Mouse (Mus musculus): ENCODE results near the gene Apc2. TPM values are rescaled to one million over a fixed set of nuclear protein-coding genes. Genes with fewer than 3 reads are reported as not detected.
A peak's percentile ranks its signal among the peaks of the same experiment; 100 is the strongest.

The Apc2 gene
- total and polyA plus RNA-seq, 3 experiments, result 0.07 to 0.13 TPM; not detected in 1

- Histone ChIP-seq H3K4me1 (ENCODE audit: control insufficient read depth in 1 of 2, insufficient read depth in 2 of 2) (peaks cover 0 to 15% of the 10 kb centered on the region in 2 experiments; a peak in 3 of 4 replicates), H3K9me3 (replicated peaks; ENCODE audit: low read length) (no peaks in the 10 kb centered on the region), H3K79me2 (replicated peaks; ENCODE audit: control insufficient read depth, extremely low read depth, insufficient read depth, poor library complexity, severe bottlenecking) (no peaks in the 10 kb centered on the region), H3K27me3 (replicated peaks) (peaks cover 66% of the 10 kb centered on the region), H3K4me3 (replicated peaks in 1 of 3; ENCODE audit: low read depth in 2 of 3, low read length in 2 of 3, poor library complexity in 1 of 3) (no peak overlapping the region), H3K4me2 (ENCODE audit: insufficient read depth, low read depth, poor library complexity, severe bottlenecking) (no peak overlapping the region), H3K27ac (ENCODE audit: insufficient read depth, low read depth) (no peak overlapping the region), H3K9ac (ENCODE audit: insufficient read depth, low read depth) (no peak overlapping the region), H3K36me3 (replicated peaks in 1 of 2; ENCODE audit: control insufficient read depth in 1 of 2, insufficient read depth in 1 of 2, low read length in 1 of 2) (no peaks in the 10 kb centered on the region)
- dilution Hi-C loops (cut with MboI; ENCODE audit: extremely low pct_ligation_motif_present, extremely low pct_unique_long_range_greater_than_20kb, low sequenced_read_pairs), result no loop called here
- TF ChIP-seq ELF1 (IDR thresholded peaks at IDR 0.05; ENCODE audit: low read depth, low read length) (no peak), CHD2 (IDR thresholded peaks at IDR 0.05; ENCODE audit: low read length) (no peak), JUND (conservative IDR thresholded peaks at IDR 0.05; ENCODE audit: low read depth, low read length) (no peak), RCOR1 (conservative IDR thresholded peaks at IDR 0.05; ENCODE audit: low read depth, low read length) (no peak), CTCF (conservative IDR thresholded peaks at IDR 0.05 in 1 of 2, IDR thresholded peaks at IDR 0.05 in 1 of 2; ENCODE audit: low read depth in 2 of 2, low read length in 2 of 2) (peak in 1 of 2 experiments; percentile 22; a peak in 1 of 4 replicates)
- in situ Hi-C loops (cut with MboI; ENCODE audit: low pct_ligation_motif_present, low pct_unique_long_range_greater_than_20kb, low sequenced_read_pairs), result no loop called here
- no peak for DNase-seq (ENCODE audit: extremely low read depth)
Observed at GRCm38 (mm10) chr10:80301256-80302081, 5.7 kb downstream of the Apc2 start.

- TF ChIP-seq CHD2 (IDR thresholded peaks at IDR 0.05; ENCODE audit: low read length) (no peak), ZNF384 (IDR thresholded peaks at IDR 0.05; ENCODE audit: low read depth, low read length) (no peak), JUN (IDR thresholded peaks at IDR 0.05; ENCODE audit: insufficient read depth, low read depth, low read length) (no peak), POLR2AphosphoS2 (IDR thresholded peaks at IDR 0.05; ENCODE audit: low read depth, low read length) (no peak), RCOR1 (conservative IDR thresholded peaks at IDR 0.05; ENCODE audit: low read depth, low read length) (no peak), MAX (IDR thresholded peaks at IDR 0.05; ENCODE audit: low read length) (no peak), TBP (conservative IDR thresholded peaks at IDR 0.05; ENCODE audit: low read depth, low read length) (no peak)
- no peak for DNase-seq (ENCODE audit: extremely low read depth)
- in situ Hi-C loops (cut with MboI; ENCODE audit: low pct_ligation_motif_present, low pct_unique_long_range_greater_than_20kb, low sequenced_read_pairs) (no loop called here), dilution Hi-C loops (cut with MboI; ENCODE audit: extremely low pct_ligation_motif_present, extremely low pct_unique_long_range_greater_than_20kb, low sequenced_read_pairs) (no loop called here)
- Histone ChIP-seq H3K27ac (ENCODE audit: insufficient read depth, low read depth) (no peak overlapping the region), H3K4me3 (replicated peaks in 1 of 3; ENCODE audit: low read depth in 2 of 3, low read length in 2 of 3, poor library complexity in 1 of 3) (no peak overlapping the region), H3K36me3 (replicated peaks in 1 of 2; ENCODE audit: control insufficient read depth in 1 of 2, insufficient read depth in 1 of 2, low read length in 1 of 2) (no peaks in the 10 kb centered on the region), H3K79me2 (replicated peaks; ENCODE audit: control insufficient read depth, extremely low read depth, insufficient read depth, poor library complexity, severe bottlenecking) (no peaks in the 10 kb centered on the region), H3K4me2 (ENCODE audit: insufficient read depth, low read depth, poor library complexity, severe bottlenecking) (peak overlapping the region; percentile 30; the same call in 1 of the 2 replicates), H3K9me3 (replicated peaks; ENCODE audit: low read length) (no peaks in the 10 kb centered on the region), H3K4me1 (ENCODE audit: control insufficient read depth in 1 of 2, insufficient read depth in 2 of 2) (peaks cover 0 to 10% of the 10 kb centered on the region in 2 experiments; a peak in 3 of 4 replicates), H3K27me3 (replicated peaks) (peaks cover 71% of the 10 kb centered on the region), H3K9ac (ENCODE audit: insufficient read depth, low read depth) (no peak overlapping the region)
Observed at GRCm38 (mm10) chr10:80302082-80302355, 6.2 kb downstream of the Apc2 start.

GRCm38 (mm10) chr10:80302471-80302881 lies 6.7 kb downstream of the Apc2 start:
- TF ChIP-seq RCOR1 (conservative IDR thresholded peaks at IDR 0.05; ENCODE audit: low read depth, low read length) (no peak), CTCF (conservative IDR thresholded peaks at IDR 0.05 in 1 of 2, IDR thresholded peaks at IDR 0.05 in 1 of 2; ENCODE audit: low read depth in 2 of 2, low read length in 2 of 2) (no peak), POLR2A (IDR thresholded peaks at IDR 0.05; ENCODE audit: low read depth, low read length) (no peak), RAD21 (IDR thresholded peaks at IDR 0.05; ENCODE audit: low read depth, low read length) (no peak), POLR2AphosphoS2 (IDR thresholded peaks at IDR 0.05; ENCODE audit: low read depth, low read length) (no peak), CHD2 (IDR thresholded peaks at IDR 0.05; ENCODE audit: low read length) (no peak), ETS1 (conservative IDR thresholded peaks at IDR 0.05; ENCODE audit: low read depth, low read length) (no peak), E2F4 (IDR thresholded peaks at IDR 0.05; ENCODE audit: insufficient replicate concordance, low read depth, low read length) (no peak), TCF12 (IDR thresholded peaks at IDR 0.05; ENCODE audit: low read depth, low read length) (no peak), ZNF384 (IDR thresholded peaks at IDR 0.05; ENCODE audit: low read depth, low read length) (no peak), SIN3A (IDR thresholded peaks at IDR 0.05; ENCODE audit: low read length) (no peak), MAFK (IDR thresholded peaks at IDR 0.05; ENCODE audit: insufficient replicate concordance, low read length) (no peak)
- H3K4me3 ChIP-seq (replicated peaks in 1 of 3; ENCODE audit: low read depth in 2 of 3, low read length in 2 of 3, poor library complexity in 1 of 3), result no peak overlapping the region

More at GRCm38 (mm10) chr10:80302471-80302881, 6.7 kb downstream of the Apc2 start:
- in situ Hi-C loops (cut with MboI; ENCODE audit: low pct_ligation_motif_present, low pct_unique_long_range_greater_than_20kb, low sequenced_read_pairs) (no loop called here), dilution Hi-C loops (cut with MboI; ENCODE audit: extremely low pct_ligation_motif_present, extremely low pct_unique_long_range_greater_than_20kb, low sequenced_read_pairs) (no loop called here)
- DNase-seq (ENCODE audit: extremely low read depth), result no peak
- Histone ChIP-seq H3K4me2 (ENCODE audit: insufficient read depth, low read depth, poor library complexity, severe bottlenecking) (peak overlapping the region; percentile 30; the same call in 1 of the 2 replicates), H3K36me3 (replicated peaks in 1 of 2; ENCODE audit: control insufficient read depth in 1 of 2, insufficient read depth in 1 of 2, low read length in 1 of 2) (no peaks in the 10 kb centered on the region), H3K9me3 (replicated peaks; ENCODE audit: low read length) (no peaks in the 10 kb centered on the region), H3K4me1 (ENCODE audit: control insufficient read depth in 1 of 2, insufficient read depth in 2 of 2) (peaks cover 0 to 9% of the 10 kb centered on the region in 2 experiments; a peak in 3 of 4 replicates), H3K27ac (ENCODE audit: insufficient read depth, low read depth) (no peak overlapping the region), H3K27me3 (replicated peaks) (peaks cover 75% of the 10 kb centered on the region), H3K9ac (ENCODE audit: insufficient read depth, low read depth) (no peak overlapping the region), H3K79me2 (replicated peaks; ENCODE audit: control insufficient read depth, extremely low read depth, insufficient read depth, poor library complexity, severe bottlenecking) (no peaks in the 10 kb centered on the region)
